Mouse (Mus musculus) embryonic facial prominence, embryonic 15.5 days (tissue): ENCODE results near the gene Celf3. TPM values are rescaled to one million over a fixed set of nuclear protein-coding genes. Genes with fewer than 3 reads are reported as not detected.

Source experiments
- ATAC-seq: fragments of 200-750 bp; cut with Nextera tagmentation; 2 replicates; pipeline ENCODE4 v1.8.0; 2017; ENCODE audit warnings: low read depth, moderate TSS enrichment; ENCODE audit not compliant: insufficient number of reproducible peaks, low FRiP score, low TSS enrichment
- H3K27ac ChIP-seq: fragments of 300-500 bp; sonication (generic); replicated peaks from 2 replicates; pipeline ENCODE4 v1.5.1; 2015; ENCODE audit warnings: mild to moderate bottlenecking, inconsistent platforms
- H3K27me3 ChIP-seq: fragments of 300-500 bp; sonication (generic); 2 replicates; pipeline ENCODE4 v1.6.1; 2015; ENCODE audit warnings: inconsistent platforms
- H3K36me3 ChIP-seq: fragments of 300-500 bp; sonication (generic); 2 replicates; pipeline ENCODE4 v1.6.1; 2015; ENCODE audit warnings: mild to moderate bottlenecking, inconsistent platforms
- H3K4me1 ChIP-seq: fragments of 300-500 bp; sonication (generic); 2 replicates; pipeline ENCODE4 v1.6.1; 2015; ENCODE audit warnings: inconsistent platforms
- H3K4me2 ChIP-seq: fragments of 300-500 bp; sonication (generic); replicated peaks from 2 replicates; pipeline ENCODE4 v1.6.1; 2015; ENCODE audit warnings: mild to moderate bottlenecking, inconsistent platforms
- H3K4me3 ChIP-seq: fragments of 300-500 bp; sonication (generic); replicated peaks from 2 replicates; pipeline ENCODE4 v1.5.1; 2015; ENCODE audit warnings: mild to moderate bottlenecking, inconsistent platforms
- H3K9ac ChIP-seq: fragments of 300-500 bp; sonication (generic); 2 replicates; pipeline ENCODE4 v1.6.1; 2015; ENCODE audit warnings: inconsistent platforms
- H3K9me3 ChIP-seq: fragments of 300-500 bp; sonication (generic); replicated peaks from 2 replicates; pipeline ENCODE4 v1.6.1; 2016; ENCODE audit warnings: inconsistent platforms
- WGBS: fragments of 180-500 bp; shearing (Covaris S2); methylation state at CpG from one replicate; pipeline ENCODE4 v1.1.7; 2015; 5-methylcytosine and 5-hydroxymethylcytosine counted together
- polyA plus RNA-seq: library from polyadenylated mRNA; unstranded; fragments of >200 nt; fragmentation: Nextera tagmentation; extraction: Ambion mirVana; gene quantifications from 2 replicates; pipeline ENCODE4 v1.2.1, GENCODE M21; 2015

The Celf3 gene
- polyA plus RNA-seq, 1 experiment from 2014 or later: 13.7 TPM

DNA sequence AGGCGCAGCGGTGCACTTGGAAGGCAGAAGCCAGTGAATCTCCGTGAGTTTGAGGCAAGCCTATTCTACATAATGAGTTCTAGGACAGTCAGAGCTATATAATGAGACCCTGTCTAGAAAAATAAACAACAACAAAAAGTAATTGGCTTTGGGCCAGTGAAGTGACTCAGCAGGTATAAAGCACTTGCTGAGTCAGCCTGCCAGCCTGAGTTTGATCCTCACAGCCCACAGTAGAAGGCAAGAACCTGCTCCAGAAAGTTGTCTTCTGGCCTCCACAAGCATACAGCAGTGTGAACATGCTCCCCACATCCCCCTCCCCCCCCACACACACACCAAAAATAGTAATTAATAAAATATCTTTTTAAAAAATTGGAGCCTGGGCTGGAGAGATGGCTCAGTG lies 59.1 kb downstream of the Celf3 start:
- Histone ChIP-seq H3K4me2 (no peak overlapping the region), H3K27me3 (no peaks in the 10 kb centered on the region), H3K9ac (no peak overlapping the region), H3K27ac (no peak overlapping the region), H3K4me3 (no peak overlapping the region), H3K4me1 (no peaks in the 10 kb centered on the region), H3K36me3 (no peaks in the 10 kb centered on the region), H3K9me3 (no peaks in the 10 kb centered on the region)
- ATAC-seq: no peak
- WGBS: 91% methylated on average over 3 of the region's 3 CpGs

Other genes with a start within 250 kb of the Celf3 start
- gene Gm4778, start 214.3 kb upstream of the Celf3 start, polyA plus RNA-seq: not detected in 2 replicates
- 10.1 and 11.2 TPM in 2 replicates for gene Them4, start 168.2 kb upstream of the Celf3 start, polyA plus RNA-seq
- gene Them5, start 136.2 kb upstream of the Celf3 start, polyA plus RNA-seq: 91.2 and 99.8 TPM in 2 replicates
- 2.5 and 3.3 TPM in 2 replicates for gene C2cd4d, start 115.9 kb upstream of the Celf3 start, polyA plus RNA-seq
- gene Rorc, start 105.5 kb upstream of the Celf3 start, polyA plus RNA-seq: 3.6 and 4.2 TPM in 2 replicates
- gene Lingo4, start 79.8 kb upstream of the Celf3 start, polyA plus RNA-seq: 0.24 TPM in 2 replicates
- 7.9 and 8.3 TPM in 2 replicates for gene Tdrkh, start 65.0 kb upstream of the Celf3 start, polyA plus RNA-seq
- gene Mrpl9, start 35.0 kb upstream of the Celf3 start, polyA plus RNA-seq: 63.7 and 64.4 TPM in 2 replicates
- gene Oaz3, start 34.4 kb upstream of the Celf3 start, polyA plus RNA-seq: 0.40 and 0.68 TPM in 2 replicates
- gene Riiad1, start 2.0 kb downstream of the Celf3 start, polyA plus RNA-seq: 16.7 and 31.7 TPM in 2 replicates
- 47.8 and 48.9 TPM in 2 replicates for gene Snx27, start 104.4 kb downstream of the Celf3 start, polyA plus RNA-seq
- not detected in 2 replicates for gene Gm10972, start 164.8 kb downstream of the Celf3 start, polyA plus RNA-seq
- gene Tuft1, start 180.6 kb downstream of the Celf3 start, polyA plus RNA-seq: 25.8 and 27.0 TPM in 2 replicates
- gene Selenbp2, start 215.3 kb downstream of the Celf3 start, polyA plus RNA-seq: 0.91 and 2.5 TPM in 2 replicates